Mouse (Mus musculus) MEL (cell line): ENCODE measurements around the gene Sap30l. TPM values are rescaled to one million over a fixed set of nuclear protein-coding genes. Genes with fewer than 3 reads are reported as not detected.

ENCODE experiments used
- DNase-seq: peaks from one replicate; pipeline ENCODE4 v3.0.0; 2011; ENCODE audit warnings: low read depth, low spot score
- H3K27ac ChIP-seq: 2 replicates; pipeline ENCODE4 v1.5.1; 2012; ENCODE audit warnings: low read depth, mild to moderate bottlenecking, control low read depth, low read length, moderate library complexity; ENCODE audit not compliant: control insufficient read depth
- H3K27me3 ChIP-seq, 2 experiments: fragments of 150-350 bp in 1 of 2; sonication (generic) in 1 of 2; 2 replicates each; pipeline ENCODE4 v1.6.1; 2012; ENCODE audit warnings: low read length in 2 of 2, mild to moderate bottlenecking in 2 of 2, improper control_type of control experiment in 1 of 2, moderate library complexity in 1 of 2; ENCODE audit not compliant: insufficient read depth in 2 of 2, control insufficient read depth in 1 of 2
- H3K36me3 ChIP-seq, 2 experiments: 2 replicates each; pipeline ENCODE4 v1.6.1; 2012 to 2014; ENCODE audit warnings: low read length in 2 of 2, improper control_type of control experiment in 1 of 2, inconsistent platforms in 1 of 2, mild to moderate bottlenecking in 1 of 2; ENCODE audit not compliant: insufficient read depth in 2 of 2, control insufficient read depth in 1 of 2
- H3K4me1 ChIP-seq, 2 experiments: fragments of 150-350 bp in 1 of 2; sonication (generic) in 1 of 2; 2 replicates each; pipeline ENCODE4 v1.6.1; 2012; ENCODE audit warnings: low read length in 2 of 2, improper control_type of control experiment in 1 of 2, mild to moderate bottlenecking in 1 of 2; ENCODE audit not compliant: insufficient read depth in 2 of 2, control insufficient read depth in 1 of 2
- H3K4me3 ChIP-seq, 2 experiments: fragments of 150-350 bp in 1 of 2; sonication (generic) in 1 of 2; 2 replicates each; pipeline ENCODE4 v1.5.1; 2012; ENCODE audit warnings: low read depth in 2 of 2, low read length in 2 of 2, mild to moderate bottlenecking in 2 of 2, moderate library complexity in 2 of 2, control low read depth in 1 of 2, improper control_type of control experiment in 1 of 2; ENCODE audit not compliant: control insufficient read depth in 1 of 2, insufficient read depth in 1 of 2
- H3K79me2 ChIP-seq: 2 replicates; pipeline ENCODE4 v1.6.1; 2012; ENCODE audit warnings: mild to moderate bottlenecking, low read length, moderate library complexity; ENCODE audit not compliant: control insufficient read depth, poor library complexity, insufficient read depth
- H3K9ac ChIP-seq: 2 replicates; pipeline ENCODE4 v1.6.1; 2012; ENCODE audit warnings: low read depth, mild to moderate bottlenecking, control low read depth, low read length, moderate library complexity; ENCODE audit not compliant: control insufficient read depth, poor library complexity, severe bottlenecking
- H3K9me3 ChIP-seq: fragments of 150-350 bp; sonication (generic); replicated peaks from 2 replicates; pipeline ENCODE4 v1.6.1; 2012; ENCODE audit warnings: mild to moderate bottlenecking, low read length, improper control_type of control experiment, moderate library complexity; ENCODE audit not compliant: insufficient read depth
- CHD1 ChIP-seq: IDR thresholded peaks from 2 replicates; pipeline ENCODE4 v1.6.1; 2012; ENCODE audit warnings: low read depth, mild to moderate bottlenecking, inconsistent platforms, low read length, improper control_type of control experiment
- CHD2 ChIP-seq: IDR thresholded peaks from 2 replicates; pipeline ENCODE4 v1.6.1; 2011; ENCODE audit warnings: low read length, improper control_type of control experiment
- CTCF ChIP-seq, 3 experiments: IDR thresholded peaks in 2 of 3; conservative IDR thresholded peaks in 1 of 3; 2 replicates each; pipeline ENCODE4 v1.5.1; 2011 to 2012; ENCODE audit warnings: low read length in 3 of 3, low read depth in 2 of 3, mild to moderate bottlenecking in 2 of 3, improper control_type of control experiment in 1 of 3, inconsistent platforms in 1 of 3, mixed read lengths in 1 of 3, moderate library complexity in 1 of 3; ENCODE audit not compliant: control insufficient read depth in 1 of 3, insufficient read depth in 1 of 3, poor library complexity in 1 of 3, severe bottlenecking in 1 of 3
- E2F4 ChIP-seq: IDR thresholded peaks from 2 replicates; pipeline ENCODE4 v1.6.1; 2011; ENCODE audit warnings: low read depth, low read length, improper control_type of control experiment, borderline replicate concordance
- ELF1 ChIP-seq: IDR thresholded peaks from 2 replicates; pipeline ENCODE4 v1.6.1; 2014; ENCODE audit warnings: low read depth, mild to moderate bottlenecking, inconsistent platforms, low read length, improper control_type of control experiment, moderate library complexity
- ETS1 ChIP-seq: IDR thresholded peaks from 2 replicates; pipeline ENCODE4 v1.6.1; 2012; ENCODE audit warnings: low read depth, mild to moderate bottlenecking, inconsistent platforms, low read length, improper control_type of control experiment, moderate library complexity
- GABPA ChIP-seq: IDR thresholded peaks from 2 replicates; pipeline ENCODE4 v1.6.1; 2012; ENCODE audit warnings: low read depth, mild to moderate bottlenecking, inconsistent platforms, low read length, improper control_type of control experiment, moderate library complexity
- GATA1 ChIP-seq: IDR thresholded peaks from 2 replicates; pipeline ENCODE4 v1.6.1; 2011; ENCODE audit warnings: low read depth, low read length, improper control_type of control experiment
- HCFC1 ChIP-seq: IDR thresholded peaks from 2 replicates; pipeline ENCODE4 v1.6.1; 2012; ENCODE audit warnings: low read depth, mild to moderate bottlenecking, inconsistent platforms, low read length, improper control_type of control experiment, moderate library complexity
- JUND ChIP-seq: IDR thresholded peaks from 2 replicates; pipeline ENCODE4 v1.6.1; 2011; ENCODE audit warnings: low read depth, mild to moderate bottlenecking, improper control_type of control experiment, low read length
- KAT2A ChIP-seq: conservative IDR thresholded peaks from 2 replicates; pipeline ENCODE4 v1.6.1; 2012; ENCODE audit warnings: low read depth, low read length, improper control_type of control experiment, inconsistent platforms
- MAFK ChIP-seq: IDR thresholded peaks from 2 replicates; pipeline ENCODE4 v1.6.1; 2011; ENCODE audit warnings: low read depth, mild to moderate bottlenecking, low read length, improper control_type of control experiment, borderline replicate concordance
- MAX ChIP-seq: IDR thresholded peaks from 2 replicates; pipeline ENCODE4 v1.6.1; 2011; ENCODE audit warnings: low read length, improper control_type of control experiment
- MAZ ChIP-seq: IDR thresholded peaks from 2 replicates; pipeline ENCODE4 v1.6.1; 2012; ENCODE audit warnings: low read depth, mild to moderate bottlenecking, inconsistent platforms, low read length, improper control_type of control experiment
- MEF2A ChIP-seq: IDR thresholded peaks from 2 replicates; pipeline ENCODE4 v1.6.1; 2014; ENCODE audit warnings: low read depth, mild to moderate bottlenecking, inconsistent platforms, low read length, improper control_type of control experiment; ENCODE audit not compliant: poor library complexity, insufficient replicate concordance, severe bottlenecking; ENCODE audit errors: extremely low read depth
- MXI1 ChIP-seq: IDR thresholded peaks from 2 replicates; pipeline ENCODE4 v1.6.1; 2011; ENCODE audit warnings: mild to moderate bottlenecking, low read depth, low read length, improper control_type of control experiment
- MYB ChIP-seq: IDR thresholded peaks from 2 replicates; pipeline ENCODE4 v1.6.1; 2011; ENCODE audit warnings: mild to moderate bottlenecking, low read depth, low read length, improper control_type of control experiment
- MYC ChIP-seq: IDR thresholded peaks from 2 replicates; pipeline ENCODE4 v1.6.1; 2011; ENCODE audit warnings: low read depth, mild to moderate bottlenecking, low read length, improper control_type of control experiment, moderate library complexity
- NELFE ChIP-seq: IDR thresholded peaks from 2 replicates; pipeline ENCODE4 v1.6.1; 2011; ENCODE audit warnings: low read depth, low read length, improper control_type of control experiment
- NRF1 ChIP-seq: IDR thresholded peaks from 2 replicates; pipeline ENCODE4 v1.6.1; 2014; ENCODE audit warnings: low read depth, mild to moderate bottlenecking, inconsistent platforms, low read length, improper control_type of control experiment, moderate library complexity; ENCODE audit not compliant: poor library complexity, insufficient read depth, severe bottlenecking
- POLR2A ChIP-seq, 2 experiments: IDR thresholded peaks; 2 replicates each; pipeline ENCODE4 v1.6.1; 2011 to 2012; ENCODE audit warnings: low read length in 2 of 2, mild to moderate bottlenecking in 2 of 2, control low read depth in 1 of 2, improper control_type of control experiment in 1 of 2, low read depth in 1 of 2, moderate library complexity in 1 of 2; ENCODE audit not compliant: control insufficient read depth in 1 of 2, insufficient read depth in 1 of 2, poor library complexity in 1 of 2
- POLR2AphosphoS2 ChIP-seq: IDR thresholded peaks from 2 replicates; pipeline ENCODE4 v1.6.1; 2011; ENCODE audit warnings: low read length, improper control_type of control experiment
- POLR2AphosphoS5 ChIP-seq: IDR thresholded peaks from 2 replicates; pipeline ENCODE4 v1.6.1; 2012; ENCODE audit warnings: low read depth, borderline replicate concordance, mild to moderate bottlenecking, inconsistent platforms, low read length, moderate library complexity, mixed read lengths
- RAD21 ChIP-seq: IDR thresholded peaks from 2 replicates; pipeline ENCODE4 v1.6.1; 2011; ENCODE audit warnings: mild to moderate bottlenecking, low read depth, low read length, improper control_type of control experiment
- RCOR1 ChIP-seq: IDR thresholded peaks from 2 replicates; pipeline ENCODE4 v1.6.1; 2012; ENCODE audit warnings: low read depth, mild to moderate bottlenecking, inconsistent platforms, low read length, improper control_type of control experiment
- SIN3A ChIP-seq: IDR thresholded peaks from 2 replicates; pipeline ENCODE4 v1.6.1; 2012; ENCODE audit warnings: low read length, improper control_type of control experiment, inconsistent platforms
- SMC3 ChIP-seq: IDR thresholded peaks from 2 replicates; pipeline ENCODE4 v1.6.1; 2011; ENCODE audit warnings: low read depth, low read length, improper control_type of control experiment
- TAL1 ChIP-seq: IDR thresholded peaks from 2 replicates; pipeline ENCODE4 v1.6.1; 2012; ENCODE audit warnings: mild to moderate bottlenecking, inconsistent platforms, low read length, moderate library complexity, mixed read lengths
- TBP ChIP-seq: IDR thresholded peaks from 2 replicates; pipeline ENCODE4 v1.8.0; 2011; ENCODE audit warnings: low read depth, low read length, improper control_type of control experiment
- TCF12 ChIP-seq: IDR thresholded peaks from 2 replicates; pipeline ENCODE4 v1.6.1; 2014; ENCODE audit warnings: low read depth, mild to moderate bottlenecking, inconsistent platforms, low read length, improper control_type of control experiment, moderate library complexity
- UBTF ChIP-seq: IDR thresholded peaks from 2 replicates; pipeline ENCODE4 v1.6.1; 2012; ENCODE audit warnings: low read depth, mild to moderate bottlenecking, inconsistent platforms, low read length, improper control_type of control experiment, moderate library complexity, borderline replicate concordance; ENCODE audit not compliant: insufficient read depth
- USF1 ChIP-seq: IDR thresholded peaks from 2 replicates; pipeline ENCODE4 v1.6.1; 2014; ENCODE audit warnings: low read depth, mild to moderate bottlenecking, inconsistent platforms, low read length, improper control_type of control experiment, moderate library complexity
- USF2 ChIP-seq, 2 experiments: IDR thresholded peaks; 2 replicates each; pipeline ENCODE4 v1.6.1; 2011 to 2012; ENCODE audit warnings: improper control_type of control experiment in 2 of 2, low read length in 2 of 2, borderline replicate concordance in 1 of 2, inconsistent platforms in 1 of 2, low read depth in 1 of 2, mild to moderate bottlenecking in 1 of 2; ENCODE audit not compliant: insufficient read depth in 1 of 2
- ZC3H11A ChIP-seq: IDR thresholded peaks from 2 replicates; pipeline ENCODE4 v1.6.1; 2012; ENCODE audit warnings: low read depth, mild to moderate bottlenecking, inconsistent platforms, low read length, improper control_type of control experiment
- ZKSCAN1 ChIP-seq: IDR thresholded peaks from 2 replicates; pipeline ENCODE4 v1.6.1; 2012; ENCODE audit warnings: low read depth, mild to moderate bottlenecking, inconsistent platforms, low read length, improper control_type of control experiment, moderate library complexity
- ZMIZ1 ChIP-seq: IDR thresholded peaks from 2 replicates; pipeline ENCODE4 v1.6.1; 2012; ENCODE audit warnings: low read depth, mild to moderate bottlenecking, inconsistent platforms, low read length, improper control_type of control experiment, moderate library complexity
- ZNF384 ChIP-seq: IDR thresholded peaks from 2 replicates; pipeline ENCODE4 v1.6.1; 2012; ENCODE audit warnings: low read depth, mild to moderate bottlenecking, inconsistent platforms, low read length, improper control_type of control experiment
- polyA plus RNA-seq, 2 experiments: library from polyadenylated mRNA; stranded (reverse) in 1 of 2; unstranded in 1 of 2; fragments of >175 nt in 1 of 2; fragments of >200 nt in 1 of 2; gene quantifications; 2 replicates each; pipeline versions ENCODE4 v1.2.1 to v1.2.4; 2012; ENCODE audit warnings: low replicate concordance in 2 of 2, low read depth in 1 of 2; ENCODE audit not compliant: insufficient read length in 2 of 2, insufficient read depth in 1 of 2, missing spikeins in 1 of 2
- total RNA-seq: library from RNA; depleted of rRNA; stranded (reverse); fragments of 300-350 nt; gene quantifications from 2 replicates; pipeline ENCODE4 v1.2.3, GENCODE M21; 2012

Gene Sap30l
- total and polyA plus RNA-seq, 3 experiments = 40.2 to 52.5 TPM; not detected in 1

DNA sequence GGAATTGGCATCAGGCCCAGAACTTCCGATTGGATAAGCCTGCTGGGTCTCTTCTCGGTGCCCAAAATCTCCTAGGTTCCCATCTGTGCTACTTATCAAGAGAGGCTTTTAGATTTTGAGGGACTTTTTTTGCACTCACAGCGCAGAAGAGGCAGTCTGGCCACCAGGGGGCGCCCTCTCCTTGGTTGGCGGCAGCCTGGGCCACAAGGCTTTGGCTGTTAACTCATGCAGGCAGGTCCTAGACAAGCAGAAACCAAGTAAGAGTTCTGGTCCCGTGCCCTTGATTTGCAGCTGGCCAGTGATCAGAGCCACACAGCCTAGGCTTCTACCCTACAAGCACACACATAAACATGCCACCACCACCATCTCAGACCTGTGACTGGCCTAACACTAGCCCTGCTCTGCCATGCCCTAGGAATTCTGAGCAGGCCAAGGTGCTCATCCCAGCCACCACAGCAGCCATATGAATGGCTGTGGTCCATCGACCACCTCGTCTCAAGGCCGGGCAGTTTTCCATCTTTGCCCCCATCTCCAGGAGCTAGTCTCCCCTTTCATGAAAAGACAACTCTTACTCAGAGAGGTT lies 18.7 kb downstream of the Sap30l start:
- Histone ChIP-seq H3K4me1 (peaks cover 0 to 13% of the 10 kb centered on the region in 2 experiments; a peak in 2 of 4 replicates), H3K9ac (peak overlapping the region; percentile 26; the same call in 1 of the 2 replicates), H3K4me3 (no peak overlapping the region), H3K36me3 (peaks cover 0 to 3% of the 10 kb centered on the region in 2 experiments; a peak in 2 of 4 replicates), H3K27me3 (no peaks in the 10 kb centered on the region), H3K9me3 (no peaks in the 10 kb centered on the region), H3K27ac (no peak overlapping the region), H3K79me2 (no peaks in the 10 kb centered on the region)
- peak; percentile 91 for DNase-seq
- no peak for TF ChIP-seq TBP
- no peak for TF ChIP-seq MYB
- TF ChIP-seq GABPA = no peak
- peak; percentile 91 for TF ChIP-seq SMC3
- TF ChIP-seq CTCF (IDR thresholded peaks at IDR 0.05 in 2 of 3, conservative IDR thresholded peaks at IDR 0.05 in 1 of 3; ENCODE audit: control insufficient read depth in 1 of 3, insufficient read depth in 1 of 3, low read depth in 2 of 3, low read length in 3 of 3, poor library complexity in 1 of 3, severe bottlenecking in 1 of 3) = peak; percentile 71 to 97 (median 92)
- TF ChIP-seq E2F4 = no peak
- TF ChIP-seq USF2 (IDR thresholded peaks at IDR 0.05; ENCODE audit: borderline replicate concordance in 1 of 2, insufficient read depth in 1 of 2, low read depth in 1 of 2, low read length in 2 of 2) = no peak
- no peak for TF ChIP-seq POLR2A (IDR thresholded peaks at IDR 0.05; ENCODE audit: control insufficient read depth in 1 of 2, insufficient read depth in 1 of 2, low read depth in 1 of 2, low read length in 2 of 2, poor library complexity in 1 of 2)
- TF ChIP-seq MYC = no peak
- no peak for TF ChIP-seq MAFK
- TF ChIP-seq MAX = no peak
- no peak for TF ChIP-seq HCFC1
- TF ChIP-seq POLR2AphosphoS2 = no peak
- TF ChIP-seq CHD1 = no peak
- no peak for TF ChIP-seq TAL1
- no peak for TF ChIP-seq MEF2A
- TF ChIP-seq JUND = no peak
- TF ChIP-seq NRF1 = no peak
- no peak for TF ChIP-seq ZKSCAN1
- TF ChIP-seq ELF1 = no peak
- no peak for TF ChIP-seq SIN3A
- TF ChIP-seq MXI1 = 0 out of 2 replicates have a peak, but pooled peaks have one; percentile 19
- TF ChIP-seq CHD2 = no peak
- TF ChIP-seq ZNF384 = no peak
- no peak for TF ChIP-seq ZMIZ1
- peak; percentile 43; the same call in 1 of the 2 replicates for TF ChIP-seq GATA1
- TF ChIP-seq KAT2A = no peak
- TF ChIP-seq MAZ = 0 out of 2 replicates have a peak, but pooled peaks have one; percentile 20
- TF ChIP-seq TCF12 = 0 out of 2 replicates have a peak, but pooled peaks have one; percentile 7
- no peak for TF ChIP-seq ETS1
- TF ChIP-seq RAD21 = peak; percentile 79
- TF ChIP-seq UBTF = no peak
- no peak for TF ChIP-seq USF1
- no peak for TF ChIP-seq POLR2AphosphoS5
- TF ChIP-seq ZC3H11A = peak; percentile 60; the same call in 1 of the 2 replicates
- no peak for TF ChIP-seq NELFE
- TF ChIP-seq RCOR1 = no peak; the same call in 1 of the 2 replicates
